Mouse (Mus musculus) liver, adult 2 months (tissue): ENCODE measurements around the gene Gse1. TPM values are rescaled to one million over a fixed set of nuclear protein-coding genes. Genes with fewer than 3 reads are reported as not detected.

Source experiments
- DNase-seq: peaks from one replicate; pipeline ENCODE4 v3.0.0-alpha.2; 2011; ENCODE audit warnings: low read depth, low spot score; ENCODE audit errors: extremely low read depth
- H3K27ac ChIP-seq: fragments of 200-500 bp; replicated peaks from 2 replicates; pipeline ENCODE4 v1.5.1; 2012; ENCODE audit warnings: low read depth, mild to moderate bottlenecking, control low read depth, inconsistent platforms, low read length; ENCODE audit not compliant: insufficient read depth
- H3K27me3 ChIP-seq: fragments of 200-500 bp; 2 replicates; pipeline ENCODE4 v1.6.1; 2012; ENCODE audit warnings: mild to moderate bottlenecking, moderate library complexity, low read length, inconsistent platforms; ENCODE audit not compliant: control insufficient read depth, insufficient read depth
- H3K36me3 ChIP-seq: fragments of 200-500 bp; 2 replicates; pipeline ENCODE4 v1.6.1; 2012; ENCODE audit warnings: low read length, inconsistent platforms; ENCODE audit not compliant: control insufficient read depth, insufficient read depth
- H3K4me1 ChIP-seq: fragments of 200-500 bp; 2 replicates; pipeline ENCODE4 v1.6.1; 2011; ENCODE audit warnings: low read length; ENCODE audit not compliant: control insufficient read depth, insufficient read depth
- H3K4me3 ChIP-seq: fragments of 200-500 bp; 2 replicates; pipeline ENCODE4 v1.5.1; 2011; ENCODE audit warnings: low read depth, mild to moderate bottlenecking, control low read depth, low read length, moderate library complexity; ENCODE audit not compliant: insufficient read depth
- H3K79me2 ChIP-seq: fragments of 200-500 bp; 2 replicates; pipeline ENCODE4 v1.6.1; 2012; ENCODE audit warnings: inconsistent platforms, mild to moderate bottlenecking, low read length, moderate library complexity; ENCODE audit not compliant: control insufficient read depth, insufficient read depth
- H3K9ac ChIP-seq: fragments of 200-500 bp; 2 replicates; pipeline ENCODE4 v1.6.1; 2012; ENCODE audit warnings: low read depth, mild to moderate bottlenecking, control low read depth, inconsistent platforms, low read length
- CTCF ChIP-seq: fragments of 200-500 bp; IDR thresholded peaks from 2 replicates; pipeline ENCODE4 v1.5.1; 2011; ENCODE audit warnings: low read depth, low read length, control low read depth
- POLR2A ChIP-seq: fragments of 200-500 bp; IDR thresholded peaks from 2 replicates; pipeline ENCODE4 v1.6.1; 2011; ENCODE audit warnings: low read length, control low read depth; ENCODE audit not compliant: insufficient read depth; ENCODE audit errors: extremely low read depth
- WGBS: fragments of 180-500 bp; shearing (Covaris S2); methylation state at CpG from one replicate; pipeline ENCODE4 v1.1.7; 2018; 5-methylcytosine and 5-hydroxymethylcytosine counted together
- polyA plus RNA-seq: library from polyadenylated mRNA; depleted of rRNA; stranded (reverse); fragments of >200 nt; gene quantifications from 2 replicates; pipeline ENCODE4 v1.2.3, GENCODE M21; 2012
- total RNA-seq: library from RNA; depleted of rRNA; stranded (reverse); fragments of >200 nt; gene quantifications from 2 replicates; pipeline ENCODE4 v1.2.3, GENCODE M21; 2014

The Gse1 gene
- total and polyA plus RNA-seq, 2 experiments, result 2.6 to 10.0 TPM

DNA sequence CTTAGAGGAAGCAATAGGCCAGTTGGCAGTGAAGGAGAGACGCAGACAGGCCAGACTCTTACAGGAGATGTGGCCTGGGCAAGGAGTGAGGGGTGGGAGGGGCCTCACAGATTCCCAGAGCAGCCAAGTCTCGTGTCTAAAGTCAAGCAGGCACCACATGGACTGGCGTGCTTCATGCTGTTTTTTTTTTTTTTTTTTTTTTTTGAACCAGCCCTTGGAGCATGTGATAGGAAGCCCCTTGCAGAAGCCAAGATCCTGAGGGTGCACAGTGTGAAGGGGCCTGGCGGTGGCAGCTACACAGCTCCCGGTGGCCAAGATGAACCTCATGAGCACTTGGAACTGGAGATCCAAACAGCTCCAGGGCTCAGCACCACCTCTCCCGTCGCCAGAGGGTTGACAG, 19.8 kb downstream of the Gse1 start:
- TF ChIP-seq CTCF, result no peak
- no peak for TF ChIP-seq POLR2A
- Histone ChIP-seq H3K4me3 (no peak overlapping the region), H3K27ac (no peak overlapping the region), H3K9ac (no peak overlapping the region), H3K4me1 (peaks cover 8% of the 10 kb centered on the region), H3K79me2 (no peaks in the 10 kb centered on the region), H3K36me3 (no peaks in the 10 kb centered on the region), H3K27me3 (no peaks in the 10 kb centered on the region)
- DNase-seq, result peak; percentile 33
- 70% methylated on average over 7 of the region's 7 CpGs for WGBS

DNA sequence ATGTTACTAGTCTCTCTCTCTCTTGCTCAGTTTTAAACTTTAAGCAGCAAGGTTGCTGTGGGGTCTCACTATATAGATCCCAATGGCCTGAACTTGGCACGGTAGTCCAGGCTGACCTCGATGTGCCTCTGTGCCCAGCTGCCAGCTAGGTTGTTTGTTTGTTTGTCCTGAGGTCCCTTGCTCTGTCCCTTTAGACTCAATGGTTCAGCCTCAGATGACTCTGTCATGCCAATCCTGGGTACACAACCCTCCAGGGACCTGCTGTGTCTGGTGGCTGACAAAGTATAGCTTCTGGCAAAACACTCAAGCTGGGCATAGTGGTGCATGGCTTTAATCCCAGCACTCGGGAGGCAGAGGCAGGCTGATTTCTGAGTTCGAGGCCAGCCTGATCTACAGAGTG, 20.2 kb downstream of the Gse1 start:
- peaks cover 7% of the 10 kb centered on the region for H3K4me1 ChIP-seq
- no peaks in the 10 kb centered on the region for H3K36me3 ChIP-seq
- no peaks in the 10 kb centered on the region; the same call in 1 of the 2 replicates for H3K79me2 ChIP-seq
- DNase-seq, result peak; percentile 61
- no peak overlapping the region for H3K27ac ChIP-seq
- WGBS, result 55% methylated on average over 4 of the region's 4 CpGs
- TF ChIP-seq CTCF (no peak), POLR2A (no peak)
- H3K27me3 ChIP-seq, result no peaks in the 10 kb centered on the region
- H3K9ac ChIP-seq, result no peak overlapping the region
- H3K4me3 ChIP-seq, result no peak overlapping the region

GRCm38 (mm10) chr8:120249800-120250336, 21.6 kb downstream of the Gse1 start:
- H3K4me3 ChIP-seq, result no peak overlapping the region
- H3K36me3 ChIP-seq, result no peaks in the 10 kb centered on the region
- TF ChIP-seq POLR2A (no peak), CTCF (no peak)
- WGBS, result 89% methylated on average over 9 of the region's 9 CpGs
- H3K27ac ChIP-seq, result no peak overlapping the region
- H3K27me3 ChIP-seq, result no peaks in the 10 kb centered on the region
- H3K9ac ChIP-seq, result no peak overlapping the region
- H3K4me1 ChIP-seq, result no peaks in the 10 kb centered on the region
- no peak for DNase-seq
- no peaks in the 10 kb centered on the region; the same call in 1 of the 2 replicates for H3K79me2 ChIP-seq

DNA sequence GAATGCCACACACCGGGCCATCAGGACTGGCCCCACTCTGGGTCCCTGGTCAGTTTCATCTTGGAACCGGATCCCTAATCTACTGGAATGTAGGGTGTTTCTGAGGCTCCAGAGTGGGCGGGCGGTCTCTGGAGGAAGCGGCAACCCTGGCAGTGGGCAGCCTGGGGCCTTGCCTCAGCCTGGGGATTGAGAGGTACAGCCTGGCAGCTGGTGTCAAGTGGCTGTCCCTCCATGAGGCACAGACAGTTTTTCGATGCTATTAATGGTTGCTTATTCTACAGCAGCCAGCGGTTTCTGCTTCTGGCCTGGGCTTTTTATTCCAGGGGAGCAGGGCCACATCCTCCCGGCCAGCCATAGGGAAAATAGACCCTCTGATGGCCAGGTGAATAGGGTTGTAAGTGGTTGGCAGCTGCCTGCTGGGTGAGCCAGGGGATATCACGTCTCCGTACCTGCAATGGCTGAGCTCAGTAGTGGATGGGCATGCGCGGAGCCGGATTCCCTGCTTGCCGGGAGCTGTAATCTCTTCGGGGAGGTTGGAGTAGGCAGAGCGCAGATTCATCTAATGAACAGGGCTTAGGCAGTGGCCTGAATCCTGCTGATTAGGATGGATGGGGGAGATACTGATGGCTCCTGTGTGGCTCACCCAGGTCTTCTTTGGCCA, 22.6 kb downstream of the Gse1 start:
- WGBS, result 95% methylated on average over 16 of the region's 16 CpGs
- H3K4me3 ChIP-seq, result no peak overlapping the region
- H3K27ac ChIP-seq, result no peak overlapping the region
- H3K9ac ChIP-seq, result no peak overlapping the region
- no peaks in the 10 kb centered on the region; the same call in 1 of the 2 replicates for H3K79me2 ChIP-seq
- H3K36me3 ChIP-seq, result no peaks in the 10 kb centered on the region
- no peaks in the 10 kb centered on the region for H3K27me3 ChIP-seq
- TF ChIP-seq POLR2A (no peak), CTCF (no peak)
- H3K4me1 ChIP-seq, result no peaks in the 10 kb centered on the region
- no peak for DNase-seq

DNA sequence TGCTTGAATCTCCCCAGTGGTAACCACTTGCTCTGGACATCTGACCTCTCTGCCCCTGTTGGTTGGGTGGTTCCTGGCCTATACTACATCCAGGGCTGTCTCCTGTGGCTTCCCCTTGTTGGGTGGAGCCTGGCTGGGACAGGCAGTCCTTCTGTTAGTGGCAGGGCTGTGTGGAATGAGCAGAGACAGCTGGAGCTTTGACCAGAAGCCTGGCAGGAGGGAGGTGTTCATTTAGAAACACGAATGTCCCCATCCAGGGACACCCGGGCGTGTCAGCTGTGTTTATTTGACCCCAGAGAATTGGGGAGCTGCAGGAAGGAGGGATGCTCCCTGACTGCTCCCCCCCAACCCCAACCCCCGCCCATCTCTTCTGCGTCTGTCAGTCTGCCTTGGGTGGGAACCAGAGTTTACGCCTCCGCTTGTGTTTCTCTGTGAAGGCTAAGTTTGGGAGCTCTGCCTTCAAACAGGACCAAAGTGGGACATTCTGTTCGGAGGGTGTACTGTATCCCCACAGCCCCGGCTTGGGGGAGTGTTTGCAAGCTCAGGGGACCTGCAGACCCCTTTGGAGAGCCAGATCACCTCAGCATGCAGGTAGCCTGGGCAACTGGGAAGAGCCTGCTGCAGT, 23.3 kb downstream of the Gse1 start:
- 88% methylated on average over 9 of the region's 9 CpGs for WGBS
- H3K79me2 ChIP-seq, result no peaks in the 10 kb centered on the region; the same call in 1 of the 2 replicates
- no peak overlapping the region for H3K27ac ChIP-seq
- H3K36me3 ChIP-seq, result no peaks in the 10 kb centered on the region
- no peak overlapping the region for H3K4me3 ChIP-seq
- no peak for TF ChIP-seq POLR2A
- no peak for TF ChIP-seq CTCF
- H3K27me3 ChIP-seq, result no peaks in the 10 kb centered on the region
- H3K4me1 ChIP-seq, result no peaks in the 10 kb centered on the region
- no peak overlapping the region for H3K9ac ChIP-seq
- no peak for DNase-seq

DNA sequence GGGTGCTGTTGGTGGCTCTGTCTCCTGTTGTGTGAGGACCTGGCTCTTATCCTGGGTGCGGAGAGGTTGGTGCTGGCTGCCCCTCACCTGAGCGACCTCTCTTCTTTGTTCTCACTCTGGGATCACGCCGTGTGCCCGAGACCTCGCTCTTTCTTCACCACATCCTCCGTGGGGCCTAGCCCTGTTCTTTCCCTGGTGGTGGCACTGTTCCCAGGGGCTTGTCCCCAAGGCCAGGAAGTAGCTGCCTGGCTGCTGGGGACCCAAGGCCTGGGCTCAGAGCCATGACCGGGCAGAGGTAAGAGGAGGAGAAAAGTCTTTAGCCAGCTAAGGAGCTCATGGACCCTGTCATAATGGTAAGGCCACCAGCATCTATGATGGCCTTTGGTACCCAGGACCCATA, 25.4 kb downstream of the Gse1 start:
- Histone ChIP-seq H3K9ac (no peak overlapping the region), H3K4me1 (no peaks in the 10 kb centered on the region), H3K27ac (no peak overlapping the region), H3K27me3 (no peaks in the 10 kb centered on the region), H3K79me2 (no peaks in the 10 kb centered on the region; the same call in 1 of the 2 replicates), H3K4me3 (no peak overlapping the region), H3K36me3 (no peaks in the 10 kb centered on the region)
- no peak for TF ChIP-seq POLR2A
- TF ChIP-seq CTCF, result no peak
- 74% methylated on average over 8 of the region's 8 CpGs for WGBS
- DNase-seq, result no peak
